Mouse (Mus musculus): ENCODE data around the gene Usp37. TPM values are rescaled to one million over a fixed set of nuclear protein-coding genes. Genes with fewer than 3 reads are reported as not detected.

The Usp37 gene
- polyA plus RNA-seq, 2 experiments = 4.4 to 11.4 TPM

- peaks cover 54% of the 10 kb centered on the region for H3K36me3 ChIP-seq (replicated peaks; ENCODE audit: control insufficient read depth, insufficient read depth, low read depth)
- WGBS (ENCODE audit: insufficient replicate concordance) = 89% methylated on average over 5 of the region's 5 CpGs
- H3K4me3 ChIP-seq (ENCODE audit: insufficient read depth in 1 of 2, low read depth in 2 of 2, low read length in 2 of 2) = no peak overlapping the region
- no peak for ATAC-seq (ENCODE audit: insufficient read depth)
- no peak overlapping the region for H3K27ac ChIP-seq
- TF ChIP-seq CTCF (IDR thresholded peaks at IDR 0.05; ENCODE audit: low read depth) (no peak), EP300 (IDR thresholded peaks at IDR 0.05; ENCODE audit: low read depth) (no peak)
- no peak for DNase-seq (ENCODE audit: low read depth in 3 of 3, low spot score in 3 of 3)
- no peaks in the 10 kb centered on the region for H3K9me3 ChIP-seq (ENCODE audit: control insufficient read depth, low read length)
- no peak overlapping the region for H3K4me2 ChIP-seq (ENCODE audit: low read depth)
- no peaks in the 10 kb centered on the region for H3K27me3 ChIP-seq (ENCODE audit: control insufficient read depth, insufficient read depth, low read length)
- no peak overlapping the region for H3K9ac ChIP-seq (replicated peaks)
- H3K4me1 ChIP-seq (replicated peaks; ENCODE audit: control insufficient read depth in 2 of 2, insufficient read depth in 2 of 2, low read length in 1 of 2) = no peaks in the 10 kb centered on the region
Measured at GRCm38 (mm10) chr1:74485792-74486191, 58.3 kb downstream of the Usp37 start.

GRCm38 (mm10) chr1:74460273-74460672 lies 83.8 kb downstream of the Usp37 start:
- no peak for ATAC-seq (ENCODE audit: insufficient read depth)

GRCm38 (mm10) chr1:74452611-74453045 lies 91.5 kb downstream of the Usp37 start:
- Histone ChIP-seq H3K4me1 (replicated peaks; ENCODE audit: control insufficient read depth in 2 of 2, insufficient read depth in 2 of 2, low read length in 1 of 2) (no peaks in the 10 kb centered on the region), H3K36me3 (replicated peaks; ENCODE audit: control insufficient read depth, insufficient read depth, low read depth) (peaks cover 53% of the 10 kb centered on the region), H3K4me2 (ENCODE audit: low read depth) (no peak overlapping the region), H3K27ac (no peak overlapping the region), H3K9ac (replicated peaks) (no peak overlapping the region), H3K9me3 (ENCODE audit: control insufficient read depth, low read length) (no peaks in the 10 kb centered on the region), H3K27me3 (ENCODE audit: control insufficient read depth, insufficient read depth, low read length) (no peaks in the 10 kb centered on the region), H3K4me3 (ENCODE audit: insufficient read depth in 1 of 2, low read depth in 2 of 2, low read length in 2 of 2) (no peak overlapping the region)
- ATAC-seq (ENCODE audit: insufficient read depth) (no peak), DNase-seq (ENCODE audit: low read depth in 3 of 3, low spot score in 3 of 3) (peak in 1 of 3 experiments; percentile 26)
- TF ChIP-seq CTCF (IDR thresholded peaks at IDR 0.05; ENCODE audit: low read depth) (peak; percentile 53), EP300 (IDR thresholded peaks at IDR 0.05; ENCODE audit: low read depth) (no peak)
- WGBS (ENCODE audit: insufficient replicate concordance) = 58% methylated on average over 4 of the region's 4 CpGs

More at GRCm38 (mm10) chr1:74460273-74460672, 83.8 kb downstream of the Usp37 start:
- Histone ChIP-seq H3K36me3 (replicated peaks; ENCODE audit: control insufficient read depth, insufficient read depth, low read depth) (peaks cover 16% of the 10 kb centered on the region), H3K4me3 (ENCODE audit: insufficient read depth in 1 of 2, low read depth in 2 of 2, low read length in 2 of 2) (no peak overlapping the region), H3K27me3 (ENCODE audit: control insufficient read depth, insufficient read depth, low read length) (no peaks in the 10 kb centered on the region), H3K4me1 (replicated peaks; ENCODE audit: control insufficient read depth in 2 of 2, insufficient read depth in 2 of 2, low read length in 1 of 2) (no peaks in the 10 kb centered on the region), H3K9ac (replicated peaks) (no peak overlapping the region), H3K9me3 (ENCODE audit: control insufficient read depth, low read length) (no peaks in the 10 kb centered on the region), H3K4me2 (ENCODE audit: low read depth) (no peak overlapping the region), H3K27ac (no peak overlapping the region)
- TF ChIP-seq EP300 (IDR thresholded peaks at IDR 0.05; ENCODE audit: low read depth) (no peak), CTCF (IDR thresholded peaks at IDR 0.05; ENCODE audit: low read depth) (peak; percentile 57)
- 76% methylated on average over 2 of the region's 2 CpGs for WGBS (ENCODE audit: insufficient replicate concordance)
- peak in 2 of 3 experiments; percentile 20 to 29 for DNase-seq (ENCODE audit: low read depth in 3 of 3, low spot score in 3 of 3)

- H3K9ac ChIP-seq (replicated peaks) = no peak overlapping the region
- peaks cover 27% of the 10 kb centered on the region for H3K36me3 ChIP-seq (replicated peaks; ENCODE audit: control insufficient read depth, insufficient read depth, low read depth)
- H3K4me3 ChIP-seq (ENCODE audit: insufficient read depth in 1 of 2, low read depth in 2 of 2, low read length in 2 of 2) = no peak overlapping the region
- TF ChIP-seq EP300 (IDR thresholded peaks at IDR 0.05; ENCODE audit: low read depth) (no peak), CTCF (IDR thresholded peaks at IDR 0.05; ENCODE audit: low read depth) (no peak)
- WGBS (ENCODE audit: insufficient replicate concordance) = 80% methylated on average over 2 of the region's 2 CpGs
- ATAC-seq (ENCODE audit: insufficient read depth) = no peak
- H3K9me3 ChIP-seq (ENCODE audit: control insufficient read depth, low read length) = no peaks in the 10 kb centered on the region
- H3K4me1 ChIP-seq (replicated peaks; ENCODE audit: control insufficient read depth in 2 of 2, insufficient read depth in 2 of 2, low read length in 1 of 2) = no peaks in the 10 kb centered on the region
- DNase-seq (ENCODE audit: low read depth in 3 of 3, low spot score in 3 of 3) = no peak
- no peak overlapping the region for H3K27ac ChIP-seq
- no peak overlapping the region for H3K4me2 ChIP-seq (ENCODE audit: low read depth)
- H3K27me3 ChIP-seq (ENCODE audit: control insufficient read depth, insufficient read depth, low read length) = no peaks in the 10 kb centered on the region
Measured at GRCm38 (mm10) chr1:74444538-74444937, 99.5 kb downstream of the Usp37 start.

DNA sequence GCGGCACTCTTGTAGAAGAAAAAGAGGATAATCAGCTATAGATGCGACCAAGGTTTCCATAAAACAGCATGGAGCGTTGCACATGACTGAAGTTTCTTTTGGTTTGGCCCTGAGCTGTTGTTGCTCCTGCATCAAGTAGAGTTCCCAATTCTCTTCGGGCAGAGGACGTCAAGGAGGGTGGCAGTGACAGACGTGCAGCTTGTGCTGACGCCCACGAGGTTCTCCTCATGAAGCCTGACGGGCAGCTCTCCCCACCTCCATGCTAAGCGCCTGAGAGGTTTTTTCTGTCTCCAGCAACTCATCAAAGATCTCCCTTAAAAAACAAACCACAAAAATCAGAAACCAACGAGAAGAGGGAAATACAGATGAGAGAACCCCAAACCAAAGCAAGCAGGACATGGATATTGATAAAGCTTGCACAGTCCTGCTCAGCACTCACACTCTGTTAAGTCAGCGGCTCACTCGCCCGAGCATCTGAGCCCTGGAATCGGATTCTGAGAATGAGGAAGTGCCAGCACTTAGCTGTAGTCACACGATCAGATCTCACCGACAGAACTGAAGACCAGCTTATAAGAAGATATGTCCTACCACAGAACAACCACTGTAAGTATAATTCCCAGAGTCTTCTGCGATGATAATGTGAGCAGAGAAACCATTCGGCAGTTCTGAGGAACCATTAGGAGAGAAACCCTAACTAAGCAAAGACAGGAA lies 104.8 kb downstream of the Usp37 start:
- no peaks in the 10 kb centered on the region for H3K27me3 ChIP-seq (ENCODE audit: control insufficient read depth, insufficient read depth, low read length)
- no peak for ATAC-seq (ENCODE audit: insufficient read depth)
- H3K27ac ChIP-seq = no peak overlapping the region
- H3K4me2 ChIP-seq (ENCODE audit: low read depth) = no peak overlapping the region
- WGBS (ENCODE audit: insufficient replicate concordance) = 72% methylated on average over 19 of the region's 19 CpGs
- H3K4me1 ChIP-seq (replicated peaks; ENCODE audit: control insufficient read depth in 2 of 2, insufficient read depth in 2 of 2, low read length in 1 of 2) = peaks cover 6 to 12% of the 10 kb centered on the region in 2 experiments
- no peak overlapping the region for H3K4me3 ChIP-seq (ENCODE audit: insufficient read depth in 1 of 2, low read depth in 2 of 2, low read length in 2 of 2)
- no peaks in the 10 kb centered on the region for H3K9me3 ChIP-seq (ENCODE audit: control insufficient read depth, low read length)
- no peak for DNase-seq (ENCODE audit: low read depth in 3 of 3, low spot score in 3 of 3)
- no peak for TF ChIP-seq EP300 (IDR thresholded peaks at IDR 0.05; ENCODE audit: low read depth)
- TF ChIP-seq CTCF (IDR thresholded peaks at IDR 0.05; ENCODE audit: low read depth) = no peak
- peaks cover 33% of the 10 kb centered on the region for H3K36me3 ChIP-seq (replicated peaks; ENCODE audit: control insufficient read depth, insufficient read depth, low read depth)
- H3K9ac ChIP-seq (replicated peaks) = no peak overlapping the region

Data from liver, embryonic 14.5 days (tissue).